ENCODE assay signal across 8 mouse cellular contexts in genomic region chr12:51866226-51866910, GRCm38 (mm10). TPM values are rescaled to one million over a fixed set of nuclear protein-coding genes. Genes with fewer than 3 reads are reported as not detected.
DNase-seq lines count a peak whose midpoint lies in the region; ATAC-seq and TF ChIP-seq lines count a peak whose summit lies in the region.

No protein-coding gene starts in this region.

- peaks cover 33% of the 10 kb centered on the region for H3K4me1 ChIP-seq in liver, postnatal 0 days (ENCODE audit: insufficient read depth)
- peaks cover 11% of the 10 kb centered on the region; the same call in 1 of the 2 replicates for H3K4me1 ChIP-seq in neural tube, embryonic 15.5 days

- H3K4me2 ChIP-seq in liver, postnatal 0 days (ENCODE audit: low read depth, low read length) = peak overlapping the region; percentile 47
- H3K4me2 ChIP-seq in neural tube, embryonic 15.5 days = no peak overlapping the region

- no peak for TF ChIP-seq CTCF in left cerebral cortex, adult 2 months (IDR thresholded peaks at IDR 0.05)
- no peak for TF ChIP-seq CTCF in liver, postnatal 0 days (IDR thresholded peaks at IDR 0.05; ENCODE audit: low read depth)

- H3K27ac ChIP-seq in left cerebral cortex, adult 2 months = peak overlapping the region; percentile 44
- H3K27ac ChIP-seq in liver, postnatal 0 days (ENCODE audit: low read depth) = peak overlapping the region; percentile 93
- H3K27ac ChIP-seq in neural tube, embryonic 15.5 days (replicated peaks) = 0 out of 2 replicates have a peak overlapping the region, but pooled peaks have one; percentile 29

- no peaks in the 10 kb centered on the region for H3K9me3 ChIP-seq in liver, postnatal 0 days (ENCODE audit: low read length)
- no peaks in the 10 kb centered on the region for H3K9me3 ChIP-seq in neural tube, embryonic 15.5 days (replicated peaks)

- ATAC-seq in liver, postnatal 0 days = peak; percentile 60
- no peak for ATAC-seq in neural tube, embryonic 15.5 days (ENCODE audit: low FRiP score)

- no peak for TF ChIP-seq EP300 in liver, postnatal 0 days (IDR thresholded peaks at IDR 0.05; ENCODE audit: low read depth)

- H3K4me3 ChIP-seq in left cerebral cortex, adult 2 months = no peak overlapping the region
- H3K4me3 ChIP-seq in liver, postnatal 0 days (ENCODE audit: low read depth, low read length) = no peak overlapping the region
- no peak overlapping the region for H3K4me3 ChIP-seq in neural tube, embryonic 15.5 days (replicated peaks)

- no peaks in the 10 kb centered on the region for H3K36me3 ChIP-seq in liver, postnatal 0 days (replicated peaks; ENCODE audit: insufficient read depth, low read length)
- H3K36me3 ChIP-seq in neural tube, embryonic 15.5 days = no peaks in the 10 kb centered on the region

- WGBS in liver, postnatal 0 days (ENCODE audit: insufficient replicate concordance) = 54% methylated on average over 13 of the region's 13 CpGs
- 67% methylated on average over 13 of the region's 13 CpGs for WGBS in neural tube, embryonic 15.5 days

- no peak for DNase-seq in left cerebral cortex, adult 2 months (ENCODE audit: extremely low spot score in 1 of 2, low spot score in 2 of 2)
- DNase-seq in left cerebral cortex, adult 8-10 months (ENCODE audit: low spot score in 2 of 2) = no peak
- peak; percentile 41 for DNase-seq in adrenal gland, postnatal 10 days
- peak; percentile 79 for DNase-seq in gastrocnemius, postnatal 25 days
- peak; percentile 38 for DNase-seq in liver, postnatal 0 days
- DNase-seq in right cerebral cortex, adult 2 months (ENCODE audit: low spot score in 2 of 2) = no peak
- DNase-seq in spleen, adult 12 weeks (ENCODE audit: low spot score) = no peak

- intact Hi-C loops in left cerebral cortex, adult 2 months (cut with DNase I) = no loop called here

- H3K9ac ChIP-seq in liver, postnatal 0 days (replicated peaks) = peak overlapping the region; percentile 37; the same call in 1 of the 2 replicates
- no peak overlapping the region for H3K9ac ChIP-seq in neural tube, embryonic 15.5 days (replicated peaks)

- H3K27me3 ChIP-seq in liver, postnatal 0 days (ENCODE audit: insufficient read depth, low read length) = no peaks in the 10 kb centered on the region
- no peaks in the 10 kb centered on the region for H3K27me3 ChIP-seq in neural tube, embryonic 15.5 days (replicated peaks)

RNA-seq across cellular contexts. Expression of gene Hectd1, which starts 37.0 kb away (rescaled TPM):
- 10 to 100 TPM; 81.2 to 88.4 TPM for total RNA-seq in left cerebral cortex, adult 2 months (2021)
- 10 to 100 TPM; 77.1 to 85.4 (median 79.4) TPM for total RNA-seq in left cerebral cortex, adult 8-10 months (2022)
- total RNA-seq in adrenal gland, postnatal 10 days (2021) = 10 to 100 TPM; 80.1 to 89.3 TPM
- 10 to 100 TPM; 80.5 to 82.2 TPM for total RNA-seq in gastrocnemius, postnatal 25 days (2021)
- polyA plus RNA-seq in liver, postnatal 0 days (2015; fragmentation: Nextera tagmentation; extraction: Ambion mirVana) = 18.2 and 20.6 TPM in 2 replicates
- polyA plus RNA-seq in neural tube, embryonic 15.5 days (2015; fragmentation: Nextera tagmentation; extraction: Ambion mirVana) = 36.0 and 37.6 TPM in 2 replicates

Comparison
In these comparisons a context has a peak if more than half of its experiments do, and no peak if none do; other contexts are left out.
1. DNase-seq: peak in adrenal gland, postnatal 10 days (single experiment), gastrocnemius, postnatal 25 days (single experiment) and liver, postnatal 0 days (single experiment); none in left cerebral cortex, adult 2 months (0 of 2), left cerebral cortex, adult 8-10 months (0 of 2), right cerebral cortex, adult 2 months (0 of 2) and spleen, adult 12 weeks (single experiment).
2. H3K27ac ChIP-seq: peak in every context shown above with its lines; median percentile 93 in liver, postnatal 0 days; 44 in left cerebral cortex, adult 2 months; 29 in neural tube, embryonic 15.5 days.